Mouse (Mus musculus) adrenal gland, adult 2 months (tissue): ENCODE results near the gene Nckap5. TPM values are rescaled to one million over a fixed set of nuclear protein-coding genes. Genes with fewer than 3 reads are reported as not detected.
A peak's percentile ranks its signal among the peaks of the same experiment; 100 is the strongest.

Experiments used
- DNase-seq: peaks from one replicate; pipeline ENCODE4 v3.0.0; 2021
- polyA plus RNA-seq: library from polyadenylated mRNA; depleted of rRNA; stranded (reverse); fragments of >200 nt; gene quantifications from 2 replicates; pipeline ENCODE4 v1.2.3, GENCODE M21; 2012
- total RNA-seq, 2 experiments: library from RNA; stranded (reverse); gene quantifications; 2 replicates each; pipeline ENCODE4 v1.2.3; 2021

Gene Nckap5
- total and polyA plus RNA-seq, 3 experiments: 27.1 to 74.8 (median 49.0) TPM

- no peak for DNase-seq
Measured at GRCm38 (mm10) chr1:126470883-126471282, 359.7 kb downstream of the Nckap5 start.

- DNase-seq: no peak
Measured at GRCm38 (mm10) chr1:126469818-126470544, 360.6 kb downstream of the Nckap5 start.

- DNase-seq: no peak
Measured at GRCm38 (mm10) chr1:126461527-126462354, 368.9 kb downstream of the Nckap5 start.

- peak; percentile 38 for DNase-seq
Measured at GRCm38 (mm10) chr1:126457739-126458138, 372.9 kb downstream of the Nckap5 start.

GRCm38 (mm10) chr1:126454504-126455173, 376.0 kb downstream of the Nckap5 start:
- DNase-seq: no peak

GRCm38 (mm10) chr1:126451472-126451871, 379.1 kb downstream of the Nckap5 start:
- no peak for DNase-seq

- no peak for DNase-seq
Measured at GRCm38 (mm10) chr1:126449424-126449823, 381.2 kb downstream of the Nckap5 start.

- no peak for DNase-seq
Measured at GRCm38 (mm10) chr1:126443890-126444289, 386.7 kb downstream of the Nckap5 start.

GRCm38 (mm10) chr1:126442723-126443122, 387.9 kb downstream of the Nckap5 start:
- no peak for DNase-seq

- DNase-seq: peak; percentile 31
Measured at GRCm38 (mm10) chr1:126438000-126438572, 392.5 kb downstream of the Nckap5 start.

GRCm38 (mm10) chr1:126436937-126437667, 393.5 kb downstream of the Nckap5 start:
- DNase-seq: no peak

- DNase-seq: no peak
Measured at GRCm38 (mm10) chr1:126432285-126432684, 398.3 kb downstream of the Nckap5 start.

- DNase-seq: peak; percentile 50
Measured at GRCm38 (mm10) chr1:126431594-126431993, 399.0 kb downstream of the Nckap5 start.

GRCm38 (mm10) chr1:126411426-126411825, 419.2 kb downstream of the Nckap5 start:
- peak; percentile 14 for DNase-seq

- DNase-seq: peak; percentile 52
Measured at GRCm38 (mm10) chr1:126407886-126408285, 422.7 kb downstream of the Nckap5 start.

- DNase-seq: no peak
Measured at GRCm38 (mm10) chr1:126405543-126405942, 425.1 kb downstream of the Nckap5 start.

GRCm38 (mm10) chr1:126403970-126404369, 426.6 kb downstream of the Nckap5 start:
- DNase-seq: no peak

GRCm38 (mm10) chr1:126391204-126391603, 439.4 kb downstream of the Nckap5 start:
- no peak for DNase-seq

- DNase-seq: no peak
Measured at GRCm38 (mm10) chr1:126377339-126377980, 453.1 kb downstream of the Nckap5 start.

GRCm38 (mm10) chr1:126366736-126367135, 463.9 kb downstream of the Nckap5 start:
- no peak for DNase-seq

GRCm38 (mm10) chr1:126364556-126364955, 466.0 kb downstream of the Nckap5 start:
- peak; percentile 72 for DNase-seq
